Mouse (Mus musculus) bone marrow macrophage, adult 2 months (primary cell): ENCODE measurements at regions not wholly inside any gene's neighbourhood (a gene's known extent, or its start where the extent isn't known, plus 50 kb on each side); places are given as distances from the start of the nearest gene placed in this dataset.

Experiments
- CTCF ChIP-seq: IDR thresholded peaks from 2 replicates; pipeline ENCODE4 v1.5.1; 2012; ENCODE audit warnings: low read depth, mild to moderate bottlenecking, low read length, moderate library complexity
- POLR2A ChIP-seq: IDR thresholded peaks from 2 replicates; pipeline ENCODE4 v1.6.1; 2012; ENCODE audit warnings: mild to moderate bottlenecking, low read depth, low read length, borderline replicate concordance

DNA sequence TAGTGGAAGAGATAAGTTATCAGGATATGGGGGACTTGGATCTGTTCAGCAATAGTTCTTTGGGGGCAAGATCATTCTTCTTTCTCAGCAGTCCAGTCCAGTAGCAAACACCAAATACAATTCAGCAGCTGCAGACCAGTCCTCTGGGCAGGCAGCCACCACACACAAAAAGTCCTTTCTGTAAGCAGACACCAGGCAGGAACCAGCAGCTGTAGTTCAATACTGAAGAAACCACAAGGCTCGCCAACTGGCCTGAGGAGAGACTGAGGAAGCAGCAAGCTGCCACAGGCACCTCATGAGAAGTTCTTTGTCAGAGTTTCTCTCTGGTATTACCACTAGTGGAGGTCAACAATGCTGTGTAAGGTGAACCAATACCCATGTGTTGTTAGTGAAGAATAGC, 493.1 kb upstream of the Arid1b start:
- TF ChIP-seq POLR2A (no peak), CTCF (no peak)
